Mouse (Mus musculus) bone marrow, adult 2 months (tissue): ENCODE measurements around the gene Plekhh3.

Source experiments
- CTCF ChIP-seq: fragments of 200-500 bp; IDR thresholded peaks from 2 replicates; pipeline ENCODE4 v1.5.1; 2011; ENCODE audit warnings: low read length, control low read depth; ENCODE audit not compliant: control insufficient read depth, insufficient read depth
- POLR2A ChIP-seq: fragments of 200-500 bp; IDR thresholded peaks from 2 replicates; pipeline ENCODE4 v1.6.1; 2011; ENCODE audit warnings: low read depth, mild to moderate bottlenecking, control low read depth, low read length, borderline replicate concordance; ENCODE audit not compliant: control insufficient read depth

GRCm38 (mm10) chr11:101194643-101195042 lies 23.5 kb upstream of the Plekhh3 start:
- TF ChIP-seq POLR2A = no peak
- TF ChIP-seq CTCF = no peak
